In the genomic region with DNA sequence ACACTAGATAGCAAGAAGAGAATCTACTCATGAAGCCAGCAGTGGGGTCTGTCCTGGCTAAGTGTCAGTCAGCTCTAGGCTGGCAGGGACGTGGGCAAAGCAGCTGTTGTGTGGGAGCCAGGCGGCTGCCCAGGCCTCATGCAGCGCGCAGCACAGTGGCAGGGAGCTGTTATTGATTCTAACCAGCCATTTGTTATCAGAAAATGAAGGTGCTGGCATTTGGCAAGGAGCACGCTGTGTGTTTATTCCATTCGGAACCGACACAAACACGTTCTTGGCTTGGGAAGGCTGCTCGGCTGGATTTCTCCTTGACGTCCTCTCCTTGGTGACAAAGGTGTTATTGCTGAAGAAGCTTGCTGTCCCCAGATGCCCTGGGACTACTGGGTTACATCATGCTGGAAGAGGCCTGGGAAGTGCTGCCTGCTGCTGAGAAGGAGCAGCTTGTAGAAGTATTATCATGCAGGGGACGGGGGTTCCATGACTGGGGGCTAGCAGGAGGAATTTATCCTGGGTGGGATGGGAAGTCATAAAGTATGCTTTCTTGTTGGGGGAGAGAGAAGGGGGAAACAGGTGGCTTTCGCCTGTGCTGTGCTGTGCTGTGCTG, we compare ENCODE assay signal across 16 mouse cellular contexts.
A peak's percentile ranks its signal among the peaks of the same experiment; 100 is the strongest.
DNase-seq lines count a peak whose midpoint lies in the region; ATAC-seq and TF ChIP-seq lines count a peak whose summit lies in the region.
"Had no signal": no experiment of that assay in that cellular context is flagged by ENCODE, and none has a peak within 500 bp of the region (broad histone marks: within the 10 kb centered on the region; RNA-seq: fewer than 3 reads in every experiment).

No protein-coding gene starts in this region.

- no peak for ATAC-seq in midbrain, postnatal 0 days (ENCODE audit: low FRiP score)
- no peak for ATAC-seq in midbrain, embryonic 15.5 days (replicated peaks)
- no peak for ATAC-seq in intestine, postnatal 0 days

- H3K4me1 ChIP-seq in midbrain, postnatal 0 days (ENCODE audit: insufficient read depth, low read length): no peaks in the 10 kb centered on the region
- H3K4me1 ChIP-seq in midbrain, embryonic 15.5 days: no peaks in the 10 kb centered on the region
- H3K4me1 ChIP-seq in intestine, postnatal 0 days (replicated peaks; ENCODE audit: control insufficient read depth, insufficient read depth, low read length): no peaks in the 10 kb centered on the region

- no peak overlapping the region for H3K4me2 ChIP-seq in midbrain, postnatal 0 days (ENCODE audit: low read depth, low read length, poor library complexity, severe bottlenecking)
- no peak overlapping the region for H3K4me2 ChIP-seq in midbrain, embryonic 15.5 days
- no peak overlapping the region for H3K4me2 ChIP-seq in intestine, postnatal 0 days (replicated peaks; ENCODE audit: low read depth)
- H3K4me2 ChIP-seq: lung, embryonic 14.5 days had no signal

- WGBS in midbrain, postnatal 0 days: 65% methylated on average over 12 of the region's 12 CpGs
- 71% methylated on average over 12 of the region's 12 CpGs for WGBS in midbrain, embryonic 15.5 days
- 57% methylated on average over 12 of the region's 12 CpGs for whole genome bisulfite sequencing in intestine, postnatal 0 days

- no peak overlapping the region for H3K9ac ChIP-seq in midbrain, postnatal 0 days (replicated peaks; ENCODE audit: low read length, poor library complexity, severe bottlenecking)
- H3K9ac ChIP-seq in midbrain, embryonic 15.5 days: no peak overlapping the region
- no peak overlapping the region for H3K9ac ChIP-seq in intestine, postnatal 0 days (ENCODE audit: low read depth, low read length)
- H3K9ac ChIP-seq: lung, embryonic 14.5 days had no signal

- no peaks in the 10 kb centered on the region for H3K36me3 ChIP-seq in midbrain, postnatal 0 days (ENCODE audit: insufficient read depth, low read length)
- H3K36me3 ChIP-seq in midbrain, embryonic 15.5 days (replicated peaks): no peaks in the 10 kb centered on the region
- H3K36me3 ChIP-seq in intestine, postnatal 0 days (ENCODE audit: control insufficient read depth, insufficient read depth): no peaks in the 10 kb centered on the region
- H3K36me3 ChIP-seq: G1E had no signal

- DNase-seq in cerebellum, adult 9-11 months: peak; percentile 1
- no peak for DNase-seq in cerebellum, postnatal 4 days (ENCODE audit: low spot score in 2 of 2)
- DNase-seq in midbrain, postnatal 0 days (ENCODE audit: low spot score): peak; percentile 56
- peak; percentile 41 to 78 for DNase-seq in left cerebral cortex, postnatal 14 days (ENCODE audit: low spot score in 2 of 2)
- no peak for DNase-seq in thymus, postnatal 25 days
- DNase-seq in T-cell, adult 2 months (ENCODE audit: low spot score): no peak
- DNase-seq: adrenal gland, adult 2 months; cerebellum, adult 2 months; gastrocnemius, postnatal 10 days; heart, postnatal 4 days; lung, embryonic 14.5 days; spleen, adult 18-20 months had no signal

- H3K27ac ChIP-seq in midbrain, postnatal 0 days (ENCODE audit: low read depth, low read length): no peak overlapping the region; the same call in 1 of the 2 replicates
- H3K27ac ChIP-seq in midbrain, embryonic 15.5 days: no peak overlapping the region; the same call in 1 of the 2 replicates
- H3K27ac ChIP-seq in intestine, postnatal 0 days (ENCODE audit: low read depth, low read length): no peak overlapping the region

- intact Hi-C loops in left cerebral cortex, postnatal 14 days (cut with DNase I): no loop called here

- no peaks in the 10 kb centered on the region for H3K27me3 ChIP-seq in midbrain, postnatal 0 days (ENCODE audit: insufficient read depth, low read length)
- no peaks in the 10 kb centered on the region for H3K27me3 ChIP-seq in midbrain, embryonic 15.5 days (replicated peaks)
- no peaks in the 10 kb centered on the region for H3K27me3 ChIP-seq in intestine, postnatal 0 days (replicated peaks; ENCODE audit: control insufficient read depth, insufficient read depth, low read length)

- H3K9me3 ChIP-seq in midbrain, postnatal 0 days (ENCODE audit: low read length): no peaks in the 10 kb centered on the region
- no peaks in the 10 kb centered on the region for H3K9me3 ChIP-seq in midbrain, embryonic 15.5 days
- no peaks in the 10 kb centered on the region for H3K9me3 ChIP-seq in intestine, postnatal 0 days (ENCODE audit: control insufficient read depth)

- H3K4me3 ChIP-seq in midbrain, postnatal 0 days (ENCODE audit: low read depth, low read length): no peak overlapping the region
- no peak overlapping the region for H3K4me3 ChIP-seq in midbrain, embryonic 15.5 days
- no peak overlapping the region for H3K4me3 ChIP-seq in intestine, postnatal 0 days (ENCODE audit: low read depth, low read length)
- H3K4me3 ChIP-seq: myocyte had no signal

- no peak for TF ChIP-seq CTCF in midbrain, postnatal 0 days (IDR thresholded peaks at IDR 0.05)
- TF ChIP-seq CTCF in intestine, postnatal 0 days (IDR thresholded peaks at IDR 0.05; ENCODE audit: low read depth): no peak

Comparison
In these comparisons a context has a peak if more than half of its experiments do, and no peak if none do; other contexts are left out.
1. DNase-seq: peak in cerebellum, adult 9-11 months (single experiment), midbrain, postnatal 0 days (single experiment) and left cerebral cortex, postnatal 14 days (2 of 2); none in cerebellum, postnatal 4 days (0 of 2), thymus, postnatal 25 days (single experiment) and T-cell, adult 2 months (single experiment).